Comparison of ENCODE assay signal across 25 mouse cellular contexts in the genomic region with DNA sequence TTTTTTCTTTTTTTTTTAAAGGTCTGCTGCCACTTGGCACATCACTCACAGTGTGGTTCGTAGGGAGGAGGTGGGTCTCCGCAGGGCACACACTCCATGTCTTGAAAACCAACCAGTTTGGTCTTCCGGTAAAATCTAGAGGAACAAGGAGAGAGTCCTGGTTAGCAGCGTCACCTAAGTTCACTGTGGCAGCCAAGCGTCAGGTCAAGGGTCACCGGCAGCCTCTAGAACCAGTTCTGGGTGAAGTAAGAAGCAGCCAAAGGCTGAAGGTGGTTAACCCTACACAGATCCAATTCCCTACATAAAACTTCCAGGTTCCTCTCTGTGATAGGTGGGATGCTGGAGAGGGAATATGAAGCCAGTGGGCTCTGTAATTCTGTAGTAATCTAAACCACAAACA. TPM values are rescaled to one million over a fixed set of nuclear protein-coding genes. Genes with fewer than 3 reads are reported as not detected.
DNase-seq lines count a peak whose midpoint lies in the region; ATAC-seq and TF ChIP-seq lines count a peak whose summit lies in the region.
"Had no signal": no experiment of that assay in that cellular context is flagged by ENCODE, and none has a peak within 500 bp of the region (broad histone marks: within the 10 kb centered on the region; RNA-seq: fewer than 3 reads in every experiment).

No protein-coding gene starts in this region.

- H3K4me2 ChIP-seq in midbrain, embryonic 11.5 days = no peak overlapping the region
- H3K4me2 ChIP-seq in midbrain, embryonic 13.5 days (replicated peaks) = no peak overlapping the region
- H3K4me2 ChIP-seq: embryonic facial prominence, embryonic 12.5 days; forebrain, embryonic 12.5 days had no signal

- no peak overlapping the region for H3K9ac ChIP-seq in midbrain, embryonic 11.5 days (ENCODE audit: low read length)
- H3K9ac ChIP-seq in midbrain, embryonic 13.5 days (replicated peaks) = no peak overlapping the region
- H3K9ac ChIP-seq: embryonic facial prominence, embryonic 12.5 days; forebrain, embryonic 12.5 days; forebrain, postnatal 0 days had no signal

- no peak for ATAC-seq in midbrain, embryonic 11.5 days (ENCODE audit: low FRiP score)
- no peak for ATAC-seq in midbrain, embryonic 13.5 days
- ATAC-seq: activated CD4-positive, CD25-positive, alpha-beta regulatory T cell, adult 4 months; CD4-positive, CD25-positive, alpha-beta regulatory T cell, adult 4 months; forebrain, embryonic 14.5 days; Patski had no signal

- peak; percentile 58 for DNase-seq in embryo, embryonic 10 days (ENCODE audit: low spot score)
- no peak for DNase-seq in embryo, embryonic 11 days
- no peak for DNase-seq in layer of hippocampus, adult 2 months (ENCODE audit: low spot score in 2 of 2)
- DNase-seq in layer of hippocampus, postnatal 10 days (ENCODE audit: low spot score in 2 of 2) = no peak
- peak; percentile 80 for DNase-seq in midbrain, embryonic 11.5 days (ENCODE audit: low spot score, missing footprints)
- DNase-seq: adrenal gland, adult 8-10 months; adrenal gland, postnatal 14 days; adrenal gland, postnatal 36 days; B cell, adult 2 months; cerebellum, adult 11-12 months; cerebellum, adult 2 months; cerebellum, adult 9-10 months; cerebellum, postnatal 10 days; cerebellum, postnatal 25 days; forebrain, postnatal 0 days had no signal

- TF ChIP-seq CTCF in layer of hippocampus, adult 2 months (conservative IDR thresholded peaks at IDR 0.05) = no peak

- H3K4me1 ChIP-seq in midbrain, embryonic 11.5 days (ENCODE audit: control insufficient read depth, insufficient read depth, low read length) = peaks cover 19% of the 10 kb centered on the region
- H3K4me1 ChIP-seq in midbrain, embryonic 13.5 days (replicated peaks) = peaks cover 34% of the 10 kb centered on the region

- no peak overlapping the region for H3K4me3 ChIP-seq in layer of hippocampus, adult 2 months
- H3K4me3 ChIP-seq in midbrain, embryonic 11.5 days (ENCODE audit: low read depth, low read length) = no peak overlapping the region
- no peak overlapping the region for H3K4me3 ChIP-seq in midbrain, embryonic 13.5 days (replicated peaks)
- H3K4me3 ChIP-seq: embryonic facial prominence, embryonic 10.5 days; embryonic facial prominence, embryonic 12.5 days; forebrain, embryonic 12.5 days had no signal

- 68% methylated on average over 6 of the region's 6 CpGs for WGBS in midbrain, embryonic 11.5 days
- 75% methylated on average over 6 of the region's 6 CpGs for WGBS in midbrain, embryonic 13.5 days

- peak overlapping the region; percentile 18; the same call in 1 of the 2 replicates for H3K27ac ChIP-seq in layer of hippocampus, adult 2 months
- no peak overlapping the region for H3K27ac ChIP-seq in midbrain, embryonic 11.5 days (ENCODE audit: low read depth, low read length)
- no peak overlapping the region for H3K27ac ChIP-seq in midbrain, embryonic 13.5 days
- H3K27ac ChIP-seq: embryonic facial prominence, embryonic 10.5 days; embryonic facial prominence, embryonic 12.5 days; forebrain, embryonic 12.5 days had no signal

- H3K27me3 ChIP-seq in midbrain, embryonic 11.5 days (ENCODE audit: control insufficient read depth, insufficient read depth, low read length) = no peaks in the 10 kb centered on the region
- no peaks in the 10 kb centered on the region for H3K27me3 ChIP-seq in midbrain, embryonic 13.5 days
- H3K27me3 ChIP-seq: CH12.LX; embryonic facial prominence, embryonic 12.5 days had no signal

- no peaks in the 10 kb centered on the region for H3K36me3 ChIP-seq in midbrain, embryonic 11.5 days (ENCODE audit: control insufficient read depth, insufficient read depth, low read length)
- no peaks in the 10 kb centered on the region for H3K36me3 ChIP-seq in midbrain, embryonic 13.5 days
- H3K36me3 ChIP-seq: embryonic facial prominence, embryonic 12.5 days; G1E had no signal

- no peaks in the 10 kb centered on the region for H3K9me3 ChIP-seq in midbrain, embryonic 11.5 days (ENCODE audit: control insufficient read depth, low read length)
- no peaks in the 10 kb centered on the region for H3K9me3 ChIP-seq in midbrain, embryonic 13.5 days
- H3K9me3 ChIP-seq: embryonic facial prominence, embryonic 10.5 days; embryonic facial prominence, embryonic 12.5 days; forebrain, embryonic 12.5 days; G1E had no signal

RNA-seq across cellular contexts. Expression of a gene that starts 49.7 kb away (rescaled TPM):
- total RNA-seq in layer of hippocampus, adult 2 months (2021) = 10 to 100 TPM; 49.0 to 50.0 TPM
- 10 to 100 TPM; 75.9 to 87.9 TPM for total RNA-seq in layer of hippocampus, postnatal 10 days (2021)
- 74.8 and 81.2 TPM in 2 replicates for polyA plus RNA-seq in midbrain, embryonic 11.5 days (2014; fragmentation: Nextera tagmentation; extraction: Ambion mirVana)
- 42.9 and 45.4 TPM in 2 replicates for polyA plus RNA-seq in midbrain, embryonic 13.5 days (2015; fragmentation: Nextera tagmentation; extraction: Ambion mirVana)
- polyA plus RNA-seq: activated CD4-positive, CD25-positive, alpha-beta regulatory T cell, adult 4 months; CD4-positive, CD25-positive, alpha-beta regulatory T cell, adult 4 months; G1E had no signal

Comparison
In these comparisons a context has a peak if more than half of its experiments do, and no peak if none do; other contexts are left out.
1. DNase-seq: peak in embryo, embryonic 10 days (single experiment) and midbrain, embryonic 11.5 days (single experiment); none in embryo, embryonic 11 days (single experiment), layer of hippocampus, adult 2 months (0 of 2) and layer of hippocampus, postnatal 10 days (0 of 2).